Mouse (Mus musculus) myocyte (in vitro differentiated cells): Measurements from ENCODE around the gene Zscan12. TPM values are rescaled to one million over a fixed set of nuclear protein-coding genes. Genes with fewer than 3 reads are reported as not detected.
A peak's percentile ranks its signal among the peaks of the same experiment; 100 is the strongest.

Experiments used
- H3K27me3 ChIP-seq: one replicate; pipeline ENCODE4 v1.6.1; 2011; ENCODE audit not compliant: control insufficient read depth, insufficient read depth, insufficient read length
- H3K36me3 ChIP-seq: one replicate; pipeline ENCODE4 v1.6.1; 2011; ENCODE audit not compliant: control insufficient read depth, insufficient read depth
- H3K4me2 ChIP-seq: one replicate; pipeline ENCODE4 v1.6.1; 2011; ENCODE audit warnings: low read depth, control low read depth
- H3K4me3 ChIP-seq: one replicate; pipeline ENCODE4 v1.5.1; 2011; ENCODE audit warnings: mild to moderate bottlenecking, control low read depth, moderate library complexity
- H3K79me2 ChIP-seq: one replicate; pipeline ENCODE4 v1.6.1; 2011; ENCODE audit not compliant: control insufficient read depth, insufficient read depth
- H3ac ChIP-seq: one replicate; pipeline ENCODE4 v1.6.1; 2011; ENCODE audit not compliant: control insufficient read depth, insufficient read length
- CEBPB ChIP-seq: IDR thresholded peaks from 2 replicates; pipeline ENCODE4 v1.6.1; 2011; ENCODE audit warnings: mild to moderate bottlenecking, moderate library complexity; ENCODE audit not compliant: poor library complexity, insufficient read depth, severe bottlenecking
- E2F4 ChIP-seq: IDR thresholded peaks from one replicate; pipeline ENCODE4 v1.6.1; 2011; ENCODE audit warnings: mild to moderate bottlenecking, control low read depth, moderate library complexity; ENCODE audit not compliant: insufficient read depth
- MAX ChIP-seq: IDR thresholded peaks from one replicate; pipeline ENCODE4 v1.6.1; 2011; ENCODE audit warnings: low read depth, mild to moderate bottlenecking, control low read depth
- MYOD1 ChIP-seq, 3 experiments: IDR thresholded peaks; one replicate each; pipeline ENCODE4 v1.6.1; 2011; ENCODE audit warnings: control low read depth in 2 of 3, low read depth in 2 of 3, mild to moderate bottlenecking in 2 of 3, moderate library complexity in 1 of 3; ENCODE audit not compliant: insufficient read length in 2 of 3, control insufficient read depth in 1 of 3
- MYOG ChIP-seq, 3 experiments: IDR thresholded peaks; one replicate each; pipeline ENCODE4 v1.6.1; 2011; ENCODE audit warnings: control low read depth in 2 of 3, low read depth in 2 of 3, mild to moderate bottlenecking in 2 of 3; ENCODE audit not compliant: insufficient read length in 2 of 3, control insufficient read depth in 1 of 3, insufficient read depth in 1 of 3
- POLR2A ChIP-seq: IDR thresholded peaks from one replicate; pipeline ENCODE4 v1.6.1; 2011; ENCODE audit warnings: low read depth, mild to moderate bottlenecking, control low read depth, moderate library complexity; ENCODE audit not compliant: insufficient read length
- POLR2AphosphoS2 ChIP-seq: IDR thresholded peaks from one replicate; pipeline ENCODE4 v1.6.1; 2011; ENCODE audit warnings: low read depth, control low read depth; ENCODE audit not compliant: insufficient read length
- REST ChIP-seq: IDR thresholded peaks from one replicate; pipeline ENCODE4 v1.6.1; 2011; ENCODE audit warnings: mild to moderate bottlenecking, control low read depth, moderate library complexity; ENCODE audit not compliant: insufficient read depth, insufficient read length
- SRF ChIP-seq: IDR thresholded peaks from one replicate; pipeline ENCODE4 v1.6.1; 2011; ENCODE audit warnings: low read depth; ENCODE audit not compliant: control insufficient read depth, insufficient read length
- TCF12 ChIP-seq: IDR thresholded peaks from one replicate; pipeline ENCODE4 v1.6.1; 2011; ENCODE audit warnings: mild to moderate bottlenecking, control low read depth; ENCODE audit not compliant: poor library complexity, insufficient read depth, severe bottlenecking
- TCF3 ChIP-seq: IDR thresholded peaks from one replicate; pipeline ENCODE4 v1.6.1; 2011; ENCODE audit warnings: low read depth, control low read depth; ENCODE audit not compliant: insufficient read length
- USF1 ChIP-seq: IDR thresholded peaks from one replicate; pipeline ENCODE4 v1.6.1; 2011; ENCODE audit warnings: low read depth, mild to moderate bottlenecking, control low read depth, moderate library complexity
- polyA plus RNA-seq: library from polyadenylated mRNA; unstranded; fragments of >200 nt; fragmentation: generic; extraction: Trizol; gene quantifications from one replicate; pipeline ENCODE4 v1.2.1, GENCODE M21; 2012; ENCODE audit warnings: missing spikeins

The Zscan12 gene
- polyA plus RNA-seq, 1 experiment: 2.8 TPM

DNA sequence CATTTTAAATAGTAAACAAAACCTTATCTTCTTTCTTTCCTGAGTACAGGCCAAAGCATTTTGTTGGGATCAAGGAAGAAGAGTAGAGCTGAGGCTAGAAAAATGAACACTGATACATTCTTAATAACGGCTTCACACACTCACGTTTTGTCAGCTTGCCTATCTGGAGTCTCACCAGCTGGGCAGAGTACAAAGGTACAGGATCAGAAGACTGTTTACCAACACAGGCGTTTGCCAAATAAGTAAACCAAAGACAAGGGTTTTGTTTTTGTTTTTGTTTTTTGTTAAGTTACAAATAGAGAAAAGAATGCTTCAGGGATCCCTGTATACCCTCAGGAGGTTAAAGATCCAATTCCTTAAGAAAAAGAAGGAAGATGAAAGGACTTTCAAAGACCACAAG lies 38.5 kb downstream of the Zscan12 start:
- TF ChIP-seq E2F4: no peak
- TF ChIP-seq CEBPB: no peak
- no peak for TF ChIP-seq TCF12
- no peak for TF ChIP-seq TCF3
- no peak for TF ChIP-seq POLR2A
- TF ChIP-seq MYOG (IDR thresholded peaks at IDR 0.05; ENCODE audit: control insufficient read depth in 1 of 3, insufficient read depth in 1 of 3, insufficient read length in 2 of 3, low read depth in 2 of 3): no peak
- TF ChIP-seq POLR2AphosphoS2: no peak
- TF ChIP-seq MAX: no peak
- TF ChIP-seq MYOD1 (IDR thresholded peaks at IDR 0.05; ENCODE audit: control insufficient read depth in 1 of 3, insufficient read length in 2 of 3, low read depth in 2 of 3): no peak
- no peak for TF ChIP-seq SRF
- no peak for TF ChIP-seq REST
- TF ChIP-seq USF1: no peak
- H3K79me2 ChIP-seq: peaks cover 35% of the 10 kb centered on the region
- H3K36me3 ChIP-seq: peaks cover 20% of the 10 kb centered on the region
- H3K27me3 ChIP-seq: no peaks in the 10 kb centered on the region
- peak overlapping the region; percentile 70 for H3K4me3 ChIP-seq
- H3ac ChIP-seq: no peak overlapping the region
- peak overlapping the region; percentile 72 for H3K4me2 ChIP-seq

DNA sequence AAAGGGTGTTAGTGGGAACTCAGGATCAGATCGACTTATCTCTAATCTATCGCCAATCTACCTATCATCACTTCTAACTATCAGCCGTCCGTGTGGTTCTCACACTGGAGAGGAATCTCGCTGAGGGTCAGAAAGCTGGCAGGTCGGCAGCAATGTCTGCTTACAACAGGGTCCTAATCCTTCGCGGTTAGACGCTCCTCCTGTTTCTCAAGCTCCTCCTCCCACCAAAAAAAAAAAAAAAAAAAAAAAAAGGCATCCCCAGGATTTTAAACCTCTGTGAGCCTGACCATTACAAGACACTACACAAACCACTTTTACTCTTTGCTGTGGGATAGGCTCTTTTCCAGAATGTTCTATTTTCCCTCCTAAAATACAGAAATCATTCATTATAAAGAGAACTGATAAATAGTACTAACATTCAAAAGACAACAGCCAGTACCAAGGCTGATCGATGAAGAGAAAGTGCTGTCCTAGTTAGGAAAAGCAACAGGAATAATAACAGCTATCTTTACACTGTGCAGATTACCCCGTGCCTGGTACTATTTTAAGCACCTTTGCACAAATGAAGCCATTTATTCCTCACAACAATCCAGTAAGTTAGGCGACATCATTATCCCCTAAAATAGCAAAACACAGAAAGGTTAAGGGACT lies 39.1 kb downstream of the Zscan12 start:
- Histone ChIP-seq H3K4me3 (peak overlapping the region; percentile 70), H3K79me2 (peaks cover 35% of the 10 kb centered on the region), H3K4me2 (peak overlapping the region; percentile 72), H3K27me3 (no peaks in the 10 kb centered on the region), H3ac (peak overlapping the region; percentile 31), H3K36me3 (peaks cover 15% of the 10 kb centered on the region)
- no peak for TF ChIP-seq E2F4
- no peak for TF ChIP-seq POLR2A
- TF ChIP-seq TCF12: no peak
- TF ChIP-seq MAX: no peak
- TF ChIP-seq USF1: no peak
- TF ChIP-seq REST: no peak
- no peak for TF ChIP-seq SRF
- no peak for TF ChIP-seq MYOD1 (IDR thresholded peaks at IDR 0.05; ENCODE audit: control insufficient read depth in 1 of 3, insufficient read length in 2 of 3, low read depth in 2 of 3)
- no peak for TF ChIP-seq CEBPB
- no peak for TF ChIP-seq POLR2AphosphoS2

DNA sequence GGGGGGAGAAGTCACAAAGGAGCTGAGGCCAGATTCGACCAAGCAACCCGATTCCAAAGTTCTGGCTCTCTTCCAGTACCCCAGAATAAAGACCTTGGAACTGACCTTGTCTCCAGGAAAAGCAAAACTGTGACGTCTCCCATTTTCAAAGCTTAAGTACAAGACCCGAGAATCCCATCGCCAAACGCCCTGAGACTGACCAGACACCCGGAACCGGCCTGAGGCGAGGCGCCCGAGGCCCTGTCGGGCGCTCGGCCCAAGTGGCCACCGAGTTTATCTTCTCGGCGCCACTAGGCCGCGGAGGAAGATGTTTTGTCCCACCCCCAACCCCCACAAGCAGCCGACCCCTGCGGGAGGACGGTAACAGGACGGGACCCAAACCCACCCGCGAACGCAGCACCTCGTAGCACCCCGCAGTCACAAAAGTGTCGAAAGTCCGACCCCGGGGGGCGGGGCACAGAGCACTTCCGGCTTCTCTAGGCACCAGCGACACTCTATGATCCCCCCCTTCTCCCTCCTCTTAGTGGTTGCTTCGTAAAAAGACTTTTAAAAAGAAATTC lies 39.7 kb downstream of the Zscan12 start, which contains the start of gene Zkscan3:
Zkscan3 (minus strand) TSS at position 469 of the 560 bp plus-strand sequence.
- Histone ChIP-seq H3K36me3 (peaks cover 13% of the 10 kb centered on the region), H3K79me2 (peaks cover 35% of the 10 kb centered on the region), H3K27me3 (no peaks in the 10 kb centered on the region), H3K4me2 (peak within 1 kb of the TSS; percentile 72), H3K4me3 (peak within 1 kb of the TSS; percentile 70), H3ac (peak within 1 kb of the TSS; percentile 31)
- TF ChIP-seq MYOD1 (IDR thresholded peaks at IDR 0.05; ENCODE audit: control insufficient read depth in 1 of 3, insufficient read length in 2 of 3, low read depth in 2 of 3) (no peak), E2F4 (no peak), USF1 (no peak), POLR2A (peak; percentile 82), MAX (no peak), POLR2AphosphoS2 (peak; percentile 79)

DNA sequence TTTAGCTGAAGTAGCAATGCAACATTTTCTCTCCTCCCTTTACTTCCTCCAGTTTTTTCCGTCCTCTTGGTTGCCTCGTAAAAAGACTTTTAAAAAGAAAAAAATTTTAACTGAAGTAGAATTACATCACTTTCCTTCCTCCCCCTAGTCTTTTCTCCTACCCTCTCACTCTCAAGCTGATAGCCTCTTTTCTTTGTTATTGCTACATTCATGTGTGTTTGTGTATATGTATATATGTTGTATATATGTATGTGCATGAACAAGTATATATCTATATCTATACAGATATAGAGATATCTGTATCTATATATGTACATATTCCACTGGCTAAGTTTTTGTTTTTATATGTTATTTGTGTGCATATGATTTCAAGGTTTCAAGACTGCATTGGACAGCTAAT lies 40.2 kb downstream of the Zscan12 start:
- Histone ChIP-seq H3ac (no peak overlapping the region), H3K79me2 (peaks cover 35% of the 10 kb centered on the region), H3K27me3 (no peaks in the 10 kb centered on the region), H3K4me2 (peak overlapping the region; percentile 47), H3K36me3 (peaks cover 13% of the 10 kb centered on the region), H3K4me3 (peak overlapping the region; percentile 70)
- TF ChIP-seq CEBPB (no peak), TCF12 (no peak), SRF (no peak), REST (no peak), E2F4 (no peak), MYOD1 (IDR thresholded peaks at IDR 0.05; ENCODE audit: control insufficient read depth in 1 of 3, insufficient read length in 2 of 3, low read depth in 2 of 3) (no peak), USF1 (no peak), POLR2A (no peak), POLR2AphosphoS2 (no peak), MAX (no peak), MYOG (IDR thresholded peaks at IDR 0.05; ENCODE audit: control insufficient read depth in 1 of 3, insufficient read depth in 1 of 3, insufficient read length in 2 of 3, low read depth in 2 of 3) (no peak), TCF3 (no peak)

DNA sequence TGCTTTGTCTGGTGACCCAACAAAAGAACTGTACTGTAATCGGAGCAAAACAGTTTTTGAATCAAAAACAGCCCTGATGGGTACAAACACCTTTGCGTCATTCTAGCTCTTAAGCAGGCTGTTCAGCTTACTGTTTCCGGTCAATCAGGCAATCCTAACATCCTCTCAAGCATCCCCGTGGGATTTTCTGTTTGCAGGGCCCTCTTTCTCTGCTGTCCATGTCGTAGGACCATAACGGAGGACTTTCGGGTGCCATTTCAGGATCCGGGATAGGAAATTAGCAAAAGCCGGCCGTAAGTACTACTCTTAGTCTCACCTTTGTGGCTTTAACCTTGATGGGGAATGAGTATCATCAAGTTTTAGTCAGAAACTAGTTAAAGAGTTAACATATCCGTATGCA lies 44.7 kb downstream of the Zscan12 start:
- TF ChIP-seq TCF3 (no peak), MYOG (IDR thresholded peaks at IDR 0.05; ENCODE audit: control insufficient read depth in 1 of 3, insufficient read depth in 1 of 3, insufficient read length in 2 of 3, low read depth in 2 of 3) (no peak), SRF (no peak), TCF12 (no peak), E2F4 (no peak), MAX (no peak)

More for the DNA sequence above, 44.7 kb downstream of the Zscan12 start:
- Histone ChIP-seq H3K36me3 (no peaks in the 10 kb centered on the region), H3K4me2 (peak overlapping the region; percentile 88), H3K79me2 (peaks cover under 1% of the 10 kb centered on the region), H3ac (no peak overlapping the region), H3K4me3 (peak overlapping the region; percentile 38), H3K27me3 (no peaks in the 10 kb centered on the region)
